Mouse (Mus musculus) liver, postnatal 0 days (tissue): ENCODE data around the gene Iqcb1. TPM values are rescaled to one million over a fixed set of nuclear protein-coding genes. Genes with fewer than 3 reads are reported as not detected.

Experiments used
- ATAC-seq: fragments of 200-750 bp; cut with Nextera tagmentation; 2 replicates; pipeline ENCODE4 v1.8.0; 2017; ENCODE audit warnings: mild to moderate bottlenecking, moderate library complexity
- DNase-seq: peaks from one replicate; pipeline ENCODE4 v3.0.0-alpha.2; 2016
- H3K27ac ChIP-seq: fragments of 300-500 bp; sonication (generic); 2 replicates; pipeline ENCODE4 v1.5.1; 2014; ENCODE audit warnings: antibody characterized with exemption, moderate library complexity, mild to moderate bottlenecking, low read depth
- H3K27me3 ChIP-seq: fragments of 300-500 bp; sonication (generic); 2 replicates; pipeline ENCODE4 v1.6.1; 2014; ENCODE audit warnings: low read length, control low read depth, mixed read lengths; ENCODE audit not compliant: insufficient read depth
- H3K36me3 ChIP-seq: fragments of 300-500 bp; sonication (generic); replicated peaks from 2 replicates; pipeline ENCODE4 v1.6.1; 2014; ENCODE audit warnings: mild to moderate bottlenecking, control low read depth, low read length, moderate library complexity, mixed read lengths; ENCODE audit not compliant: insufficient read depth
- H3K4me1 ChIP-seq: fragments of 300-500 bp; sonication (generic); 2 replicates; pipeline ENCODE4 v1.6.1; 2014; ENCODE audit warnings: antibody characterized with exemption, mild to moderate bottlenecking, control low read depth; ENCODE audit not compliant: insufficient read depth
- H3K4me2 ChIP-seq: fragments of 300-500 bp; sonication (generic); 2 replicates; pipeline ENCODE4 v1.6.1; 2014; ENCODE audit warnings: low read depth, mild to moderate bottlenecking, low read length, moderate library complexity, mixed read lengths
- H3K4me3 ChIP-seq: fragments of 300-500 bp; sonication (generic); 2 replicates; pipeline ENCODE4 v1.5.1; 2014; ENCODE audit warnings: low read depth, low read length
- H3K9ac ChIP-seq: fragments of 300-500 bp; sonication (generic); replicated peaks from 2 replicates; pipeline ENCODE4 v1.6.1; 2014; ENCODE audit warnings: mild to moderate bottlenecking, moderate library complexity
- H3K9me3 ChIP-seq: fragments of 300-500 bp; sonication (generic); 2 replicates; pipeline ENCODE4 v1.6.1; 2016; ENCODE audit warnings: mild to moderate bottlenecking, control low read depth, low read length, mixed read lengths
- CTCF ChIP-seq: sonication (generic); IDR thresholded peaks from 2 replicates; pipeline ENCODE4 v1.5.1; 2016; ENCODE audit warnings: antibody characterized with exemption, low read depth
- EP300 ChIP-seq: IDR thresholded peaks from 2 replicates; pipeline ENCODE4 v1.6.1; 2016; ENCODE audit warnings: antibody characterized with exemption, low read depth, mild to moderate bottlenecking
- WGBS: fragments of 180-500 bp; shearing (Covaris S2); extraction: QIAGEN DNeasy Blood & Tissue Kit; methylation state at CpG from one replicate; pipeline ENCODE4 v1.1.7; 2014; ENCODE audit not compliant: insufficient replicate concordance; 5-methylcytosine and 5-hydroxymethylcytosine counted together
- polyA plus RNA-seq: library from polyadenylated mRNA; unstranded; fragments of >200 nt; fragmentation: Nextera tagmentation; extraction: Ambion mirVana; gene quantifications from 2 replicates; pipeline ENCODE4 v1.2.1, GENCODE M21; 2015

Iqcb1 gene
- polyA plus RNA-seq, 1 experiment from 2014 or later: 7.8 TPM

DNA sequence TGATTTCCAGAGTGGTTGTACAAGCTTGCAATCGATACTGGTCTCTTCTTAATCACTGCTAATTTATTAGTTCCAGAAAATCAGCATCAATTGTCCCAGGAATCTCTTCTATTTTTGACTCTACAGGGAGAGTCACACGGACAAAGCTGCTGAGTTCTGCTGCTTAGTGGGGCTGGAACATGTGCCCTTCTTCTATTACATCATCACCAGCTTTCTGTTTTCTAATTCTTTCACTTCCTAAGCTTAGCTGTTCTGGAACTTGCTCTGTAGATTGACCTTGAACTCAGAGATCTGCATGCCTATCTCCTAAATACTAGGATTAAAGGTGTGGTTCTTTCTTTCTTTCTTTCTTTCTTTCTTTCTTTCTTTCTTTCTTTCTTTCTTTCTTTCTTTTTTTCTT is 29.9 kb upstream of the Iqcb1 start:
- Histone ChIP-seq H3K4me3 (no peak overlapping the region), H3K9ac (no peak overlapping the region), H3K36me3 (no peaks in the 10 kb centered on the region), H3K9me3 (0 out of 2 replicates have a peak, but pooled peaks cover 3% of the 10 kb centered on the region), H3K4me2 (no peak overlapping the region), H3K27ac (no peak overlapping the region), H3K27me3 (no peaks in the 10 kb centered on the region), H3K4me1 (no peaks in the 10 kb centered on the region)
- DNase-seq: no peak
- 62% methylated on average over 2 of the region's 2 CpGs for WGBS
- ATAC-seq: no peak
- no peak for TF ChIP-seq EP300
- TF ChIP-seq CTCF: no peak

- WGBS: 92% methylated on average over 3 of the region's 3 CpGs
- ATAC-seq (no peak), DNase-seq (no peak)
- no peak overlapping the region for H3K9ac ChIP-seq
- H3K4me3 ChIP-seq: no peak overlapping the region
- no peaks in the 10 kb centered on the region for H3K36me3 ChIP-seq
- H3K4me1 ChIP-seq: no peaks in the 10 kb centered on the region
- TF ChIP-seq CTCF (peak; percentile 50), EP300 (no peak)
- no peak overlapping the region for H3K4me2 ChIP-seq
- H3K27ac ChIP-seq: no peak overlapping the region
- H3K27me3 ChIP-seq: no peaks in the 10 kb centered on the region
- H3K9me3 ChIP-seq: 0 out of 2 replicates have a peak, but pooled peaks cover 3% of the 10 kb centered on the region
Measured at GRCm38 (mm10) chr16:36802361-36802760, 25.8 kb upstream of the Iqcb1 start.

DNA sequence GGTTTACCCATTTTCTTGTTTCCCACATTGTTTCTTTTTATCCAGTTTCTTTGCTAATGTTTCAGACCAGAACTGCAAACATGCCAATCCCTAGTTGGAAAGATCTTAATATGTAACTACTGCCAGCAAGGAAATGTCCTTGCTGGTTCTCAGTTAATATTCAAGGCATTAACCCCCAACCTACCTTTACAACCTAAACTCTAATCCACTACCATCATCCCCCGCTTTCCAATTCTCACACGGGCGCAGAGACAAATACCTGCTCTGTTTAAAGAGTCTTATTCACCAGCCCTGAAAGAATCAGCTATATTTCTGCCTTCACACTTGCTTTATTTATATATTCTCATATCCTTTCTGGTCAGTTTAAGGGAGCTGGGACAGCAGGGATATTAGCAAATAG is 19.6 kb upstream of the Iqcb1 start:
- H3K4me2 ChIP-seq: no peak overlapping the region
- H3K4me1 ChIP-seq: no peaks in the 10 kb centered on the region
- no peaks in the 10 kb centered on the region for H3K9me3 ChIP-seq
- no peak overlapping the region for H3K27ac ChIP-seq
- 71% methylated on average over 3 of the region's 3 CpGs for WGBS
- DNase-seq: no peak
- H3K4me3 ChIP-seq: no peak overlapping the region
- no peaks in the 10 kb centered on the region for H3K36me3 ChIP-seq
- no peak overlapping the region for H3K9ac ChIP-seq
- ATAC-seq: no peak
- H3K27me3 ChIP-seq: no peaks in the 10 kb centered on the region
- TF ChIP-seq CTCF: no peak
- no peak for TF ChIP-seq EP300

- Histone ChIP-seq H3K4me3 (no peak overlapping the region), H3K27ac (no peak overlapping the region), H3K9me3 (no peaks in the 10 kb centered on the region), H3K9ac (no peak overlapping the region), H3K4me2 (no peak overlapping the region), H3K27me3 (no peaks in the 10 kb centered on the region), H3K4me1 (no peaks in the 10 kb centered on the region), H3K36me3 (no peaks in the 10 kb centered on the region)
- ATAC-seq (no peak), DNase-seq (no peak)
- TF ChIP-seq CTCF: no peak
- no peak for TF ChIP-seq EP300
- whole genome bisulfite sequencing: 63% methylated on average over 3 of the region's 3 CpGs
Measured at GRCm38 (mm10) chr16:36813680-36814079, 14.5 kb upstream of the Iqcb1 start.

GRCm38 (mm10) chr16:36816916-36817315 is 11.3 kb upstream of the Iqcb1 start:
- DNase-seq: no peak
- Histone ChIP-seq H3K27me3 (no peaks in the 10 kb centered on the region), H3K9ac (no peak overlapping the region), H3K9me3 (no peaks in the 10 kb centered on the region), H3K4me2 (no peak overlapping the region), H3K4me3 (no peak overlapping the region), H3K4me1 (no peaks in the 10 kb centered on the region), H3K27ac (no peak overlapping the region), H3K36me3 (no peaks in the 10 kb centered on the region)
- 0 out of 2 replicates have a peak, but pooled peaks have one; percentile 29 for ATAC-seq
- no peak for TF ChIP-seq CTCF
- TF ChIP-seq EP300: no peak

- H3K27me3 ChIP-seq: no peaks in the 10 kb centered on the region
- no peak overlapping the region for H3K27ac ChIP-seq
- no peak overlapping the region for H3K4me2 ChIP-seq
- H3K9ac ChIP-seq: no peak overlapping the region
- WGBS: 19% methylated on average over 7 of the region's 7 CpGs
- TF ChIP-seq CTCF: peak; percentile 77
- TF ChIP-seq EP300: no peak
- ATAC-seq (peak; percentile 83), DNase-seq (peak; percentile 60)
- H3K9me3 ChIP-seq: no peaks in the 10 kb centered on the region
- no peak overlapping the region for H3K4me3 ChIP-seq
- H3K4me1 ChIP-seq: no peaks in the 10 kb centered on the region
- no peaks in the 10 kb centered on the region for H3K36me3 ChIP-seq
Measured at GRCm38 (mm10) chr16:36817321-36817926, 10.8 kb upstream of the Iqcb1 start.
